Mouse (Mus musculus) heart, adult 2 months (tissue): Measurements from ENCODE around the gene Ift27.

Source experiments
- CTCF ChIP-seq: fragments of 200-600 bp; IDR thresholded peaks from 2 replicates; pipeline ENCODE4 v1.8.1; 2022; ENCODE audit warnings: antibody characterized with exemption, mild to moderate bottlenecking, moderate library complexity
- EP300 ChIP-seq: fragments of 200-500 bp; IDR thresholded peaks from 2 replicates; pipeline ENCODE4 v1.6.1; 2011; ENCODE audit warnings: low read depth, low read length, control low read depth; ENCODE audit not compliant: insufficient read depth
- POLR2A ChIP-seq: fragments of 200-500 bp; IDR thresholded peaks from 2 replicates; pipeline ENCODE4 v1.6.1; 2011; ENCODE audit warnings: mild to moderate bottlenecking, low read depth, low read length, control low read depth; ENCODE audit not compliant: insufficient read depth

GRCm38 (mm10) chr15:78148565-78148964 is 25.3 kb downstream of the Ift27 start:
- TF ChIP-seq CTCF, result no peak
- TF ChIP-seq POLR2A, result no peak
- no peak for TF ChIP-seq EP300
